Mouse (Mus musculus) cortical plate, adult 2 months (tissue): ENCODE data around the gene Rxfp3.

ENCODE experiments used
- CTCF ChIP-seq: fragments of 200-500 bp; IDR thresholded peaks from 2 replicates; pipeline ENCODE4 v1.5.1; 2011; ENCODE audit warnings: mild to moderate bottlenecking, control low read depth, low read length; ENCODE audit not compliant: insufficient read depth; ENCODE audit errors: extremely low read depth
- POLR2A ChIP-seq: fragments of 200-500 bp; IDR thresholded peaks from 2 replicates; pipeline ENCODE4 v1.6.1; 2011; ENCODE audit warnings: mild to moderate bottlenecking, low read length, control low read depth; ENCODE audit not compliant: insufficient read depth; ENCODE audit errors: extremely low read depth

DNA sequence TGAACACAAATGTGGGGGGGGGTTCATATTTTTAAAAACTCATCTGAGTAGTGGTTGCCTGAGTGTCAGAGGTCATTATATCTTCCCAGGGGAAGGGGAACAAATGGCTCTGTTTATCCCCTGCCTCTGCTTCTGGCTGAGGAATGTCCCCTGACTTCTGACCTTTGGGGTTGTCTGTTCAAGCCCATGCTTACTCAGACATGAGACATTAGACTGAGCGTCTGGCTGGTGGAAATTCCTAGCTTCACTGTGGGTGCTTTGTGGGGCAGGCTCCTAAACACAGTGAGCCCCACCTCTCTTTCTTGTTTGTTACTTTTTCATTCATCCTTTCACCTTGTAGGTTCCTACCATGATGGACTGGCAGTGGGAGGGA, 47.2 kb upstream of the Rxfp3 start:
- no peak for TF ChIP-seq CTCF
- no peak for TF ChIP-seq POLR2A
